Mouse (Mus musculus): ENCODE results near the gene Herc4. TPM values are rescaled to one million over a fixed set of nuclear protein-coding genes. Genes with fewer than 3 reads are reported as not detected.

Gene Herc4
- polyA plus RNA-seq, 1 experiment from 2014 or later, result 39.7 TPM

DNA sequence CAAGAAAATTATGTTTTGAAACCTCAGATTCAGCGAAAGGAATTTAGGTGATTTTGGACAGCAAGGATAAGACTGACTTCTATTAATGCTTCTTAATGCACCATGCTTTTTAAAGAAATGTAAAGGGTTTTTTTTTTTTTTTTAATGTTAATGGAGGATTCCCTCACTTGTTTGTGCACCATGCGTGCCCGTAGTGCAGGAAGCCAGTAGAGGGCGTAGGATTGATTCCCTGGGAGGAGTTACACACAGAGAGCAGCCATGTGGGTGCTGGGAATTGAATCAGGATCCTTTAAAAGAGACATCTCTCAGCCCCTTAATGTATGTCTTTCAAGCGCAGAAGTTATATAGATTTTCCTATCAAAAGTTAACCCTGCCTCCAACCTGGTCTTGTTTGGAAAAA, 1.1 kb downstream of the Herc4 start:
- Histone ChIP-seq H3K36me3 (ENCODE audit: insufficient read depth, low read length) (peaks cover 5% of the 10 kb centered on the region; the same call in 1 of the 2 replicates), H3K9ac (replicated peaks; ENCODE audit: low read length) (peak overlapping the region; percentile 97), H3K4me2 (replicated peaks; ENCODE audit: low read depth, low read length) (peak overlapping the region; percentile 63), H3K27me3 (ENCODE audit: insufficient read depth, low read length) (no peaks in the 10 kb centered on the region), H3K9me3 (ENCODE audit: low read length) (no peaks in the 10 kb centered on the region), H3K4me1 (ENCODE audit: insufficient read depth, low read length) (peaks cover 17% of the 10 kb centered on the region), H3K4me3 (ENCODE audit: low read length) (peak overlapping the region; percentile 95), H3K27ac (ENCODE audit: low read length) (peak overlapping the region; percentile 99)
- no peak for ATAC-seq (ENCODE audit: low FRiP score, low TSS enrichment)
- WGBS, result 15% methylated on average over 5 of the region's 5 CpGs

DNA sequence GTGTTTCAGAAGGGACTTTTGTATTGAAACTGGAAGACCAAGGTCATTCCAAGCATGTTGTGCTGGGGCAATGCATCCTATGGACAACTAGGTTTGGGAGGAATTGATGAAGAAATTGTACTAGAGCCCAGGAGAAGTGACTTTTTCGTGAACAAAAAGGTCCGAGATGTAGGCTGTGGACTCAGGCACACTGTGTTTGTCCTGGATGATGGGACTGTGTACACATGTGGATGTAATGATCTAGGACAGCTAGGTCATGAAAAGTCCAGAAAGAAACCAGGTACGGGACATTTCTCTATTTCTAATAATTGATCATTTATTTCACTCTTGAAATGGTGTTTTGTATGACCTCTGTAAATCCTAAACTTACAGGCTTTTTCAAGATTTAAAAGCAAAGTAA, 2.2 kb downstream of the Herc4 start:
- H3K4me3 ChIP-seq (ENCODE audit: low read length), result no peak overlapping the region
- 92% methylated on average over 3 of the region's 3 CpGs for WGBS
- no peaks in the 10 kb centered on the region for H3K27me3 ChIP-seq (ENCODE audit: insufficient read depth, low read length)
- H3K4me2 ChIP-seq (replicated peaks; ENCODE audit: low read depth, low read length), result no peak overlapping the region
- no peaks in the 10 kb centered on the region for H3K9me3 ChIP-seq (ENCODE audit: low read length)
- no peak overlapping the region for H3K27ac ChIP-seq (ENCODE audit: low read length)
- H3K36me3 ChIP-seq (ENCODE audit: insufficient read depth, low read length), result peaks cover 12% of the 10 kb centered on the region
- H3K9ac ChIP-seq (replicated peaks; ENCODE audit: low read length), result no peak overlapping the region
- ATAC-seq (ENCODE audit: low FRiP score, low TSS enrichment), result no peak
- peaks cover 17% of the 10 kb centered on the region for H3K4me1 ChIP-seq (ENCODE audit: insufficient read depth, low read length)

DNA sequence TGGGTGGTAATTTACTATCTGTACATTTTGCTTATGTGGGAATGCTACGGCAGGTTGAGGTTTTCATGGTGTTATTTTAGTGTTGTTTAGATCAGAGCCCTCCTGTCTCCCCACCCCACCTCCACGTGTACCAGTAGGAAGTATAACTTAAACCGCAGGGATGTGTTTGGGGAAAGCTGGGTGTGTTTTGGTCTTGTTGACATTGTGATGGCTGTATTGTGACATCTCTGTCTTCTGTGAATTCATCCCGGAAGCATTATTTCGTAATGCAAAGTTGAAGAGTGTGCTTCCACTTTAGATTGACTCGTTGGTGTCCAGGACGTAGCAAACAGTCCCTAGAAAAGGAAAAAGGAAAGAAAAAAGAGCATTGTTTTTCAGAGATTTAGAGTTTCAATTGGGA, 3.8 kb downstream of the Herc4 start:
- H3K27ac ChIP-seq (ENCODE audit: low read length), result no peak overlapping the region
- 85% methylated on average over 7 of the region's 7 CpGs for WGBS

DNA sequence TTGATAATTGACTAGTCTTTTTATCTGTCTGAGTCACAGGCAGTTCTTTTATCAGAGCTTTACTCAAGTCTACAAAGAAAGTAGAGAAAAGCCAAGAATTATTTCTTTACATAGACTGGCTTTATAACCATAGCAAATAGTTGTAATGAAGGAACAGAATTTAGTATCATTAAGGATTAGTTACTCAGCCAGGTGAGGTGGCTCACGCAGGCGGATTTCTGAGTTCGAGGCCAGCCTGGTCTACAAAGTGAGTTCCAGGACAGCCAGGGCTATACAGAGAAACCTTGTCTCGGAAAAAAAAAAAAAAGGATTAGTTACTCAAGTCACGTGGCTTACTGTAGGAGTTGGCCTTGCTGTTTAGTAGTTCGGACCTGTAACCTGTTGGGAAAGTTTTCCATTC, 4.8 kb downstream of the Herc4 start:
- 92% methylated on average over 6 of the region's 6 CpGs for WGBS
- Histone ChIP-seq H3K36me3 (ENCODE audit: insufficient read depth, low read length) (peaks cover 19% of the 10 kb centered on the region), H3K4me3 (ENCODE audit: low read length) (no peak overlapping the region), H3K9me3 (ENCODE audit: low read length) (no peaks in the 10 kb centered on the region), H3K27ac (ENCODE audit: low read length) (no peak overlapping the region), H3K4me1 (ENCODE audit: insufficient read depth, low read length) (peaks cover 9% of the 10 kb centered on the region; the same call in 1 of the 2 replicates), H3K27me3 (ENCODE audit: insufficient read depth, low read length) (no peaks in the 10 kb centered on the region), H3K9ac (replicated peaks; ENCODE audit: low read length) (no peak overlapping the region), H3K4me2 (replicated peaks; ENCODE audit: low read depth, low read length) (no peak overlapping the region)
- ATAC-seq (ENCODE audit: low FRiP score, low TSS enrichment), result no peak

More for the DNA sequence above, 3.8 kb downstream of the Herc4 start:
- no peak overlapping the region for H3K4me3 ChIP-seq (ENCODE audit: low read length)
- peaks cover 12% of the 10 kb centered on the region for H3K36me3 ChIP-seq (ENCODE audit: insufficient read depth, low read length)
- no peaks in the 10 kb centered on the region for H3K27me3 ChIP-seq (ENCODE audit: insufficient read depth, low read length)
- no peaks in the 10 kb centered on the region for H3K9me3 ChIP-seq (ENCODE audit: low read length)
- peaks cover 14% of the 10 kb centered on the region for H3K4me1 ChIP-seq (ENCODE audit: insufficient read depth, low read length)
- H3K9ac ChIP-seq (replicated peaks; ENCODE audit: low read length), result no peak overlapping the region
- no peak for ATAC-seq (ENCODE audit: low FRiP score, low TSS enrichment)
- H3K4me2 ChIP-seq (replicated peaks; ENCODE audit: low read depth, low read length), result no peak overlapping the region

DNA sequence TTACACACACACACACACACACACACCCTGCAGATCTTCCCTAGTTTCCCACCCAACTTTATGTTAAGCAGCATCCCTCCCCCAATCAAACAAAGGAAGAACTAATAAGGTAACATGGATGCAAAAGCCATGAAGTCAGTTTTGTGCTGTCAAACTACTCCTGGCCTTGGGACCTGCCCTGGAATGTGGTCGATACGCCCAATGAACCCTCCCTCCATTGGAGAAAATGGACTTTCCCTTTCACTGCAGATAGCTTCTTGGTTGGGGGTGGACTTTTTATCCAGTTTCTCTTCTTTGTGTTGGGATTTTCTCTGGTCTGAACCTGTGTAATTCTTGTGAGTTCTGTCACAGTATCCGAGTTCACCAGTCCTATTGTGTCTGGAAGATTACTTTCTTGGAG, 15.1 kb downstream of the Herc4 start:
- ATAC-seq (ENCODE audit: low FRiP score, low TSS enrichment), result no peak
- WGBS, result 61% methylated on average over 3 of the region's 3 CpGs
- H3K9ac ChIP-seq (replicated peaks; ENCODE audit: low read length), result no peak overlapping the region
- no peaks in the 10 kb centered on the region for H3K9me3 ChIP-seq (ENCODE audit: low read length)
- H3K4me2 ChIP-seq (replicated peaks; ENCODE audit: low read depth, low read length), result no peak overlapping the region
- H3K27ac ChIP-seq (ENCODE audit: low read length), result no peak overlapping the region
- no peak overlapping the region for H3K4me3 ChIP-seq (ENCODE audit: low read length)
- no peaks in the 10 kb centered on the region for H3K36me3 ChIP-seq (ENCODE audit: insufficient read depth, low read length)
- H3K4me1 ChIP-seq (ENCODE audit: insufficient read depth, low read length), result peaks cover 10% of the 10 kb centered on the region; the same call in 1 of the 2 replicates
- no peaks in the 10 kb centered on the region for H3K27me3 ChIP-seq (ENCODE audit: insufficient read depth, low read length)

DNA sequence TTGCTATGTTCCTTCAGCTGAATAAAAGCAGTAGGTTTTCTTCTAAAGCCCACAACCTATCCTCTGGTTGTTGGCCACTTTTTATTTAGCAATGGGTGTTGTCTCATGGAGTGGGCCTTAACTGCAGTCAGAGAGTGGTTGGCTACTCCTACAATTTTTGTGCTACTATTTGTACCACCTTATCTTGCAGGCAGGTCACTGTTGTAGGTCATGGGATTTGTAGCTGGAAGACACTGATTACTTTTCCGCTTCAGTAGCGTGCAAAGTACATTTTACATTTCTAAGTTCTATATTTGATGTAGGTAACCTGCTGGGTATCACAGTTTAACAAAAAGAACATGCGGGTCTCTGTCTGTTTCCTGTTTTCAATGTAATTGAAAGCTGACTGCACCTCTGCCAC, 15.7 kb downstream of the Herc4 start:
- no peak overlapping the region for H3K4me3 ChIP-seq (ENCODE audit: low read length)
- H3K4me1 ChIP-seq (ENCODE audit: insufficient read depth, low read length), result peaks cover 10% of the 10 kb centered on the region; the same call in 1 of the 2 replicates
- peaks cover 2% of the 10 kb centered on the region; the same call in 1 of the 2 replicates for H3K36me3 ChIP-seq (ENCODE audit: insufficient read depth, low read length)
- 0 out of 2 replicates have a peak overlapping the region, but pooled peaks have one; percentile 12 for H3K27ac ChIP-seq (ENCODE audit: low read length)
- WGBS, result 84% methylated on average over 3 of the region's 3 CpGs
- H3K27me3 ChIP-seq (ENCODE audit: insufficient read depth, low read length), result no peaks in the 10 kb centered on the region
- no peaks in the 10 kb centered on the region for H3K9me3 ChIP-seq (ENCODE audit: low read length)
- no peak overlapping the region for H3K4me2 ChIP-seq (replicated peaks; ENCODE audit: low read depth, low read length)
- no peak for ATAC-seq (ENCODE audit: low FRiP score, low TSS enrichment)
- no peak overlapping the region for H3K9ac ChIP-seq (replicated peaks; ENCODE audit: low read length)

DNA sequence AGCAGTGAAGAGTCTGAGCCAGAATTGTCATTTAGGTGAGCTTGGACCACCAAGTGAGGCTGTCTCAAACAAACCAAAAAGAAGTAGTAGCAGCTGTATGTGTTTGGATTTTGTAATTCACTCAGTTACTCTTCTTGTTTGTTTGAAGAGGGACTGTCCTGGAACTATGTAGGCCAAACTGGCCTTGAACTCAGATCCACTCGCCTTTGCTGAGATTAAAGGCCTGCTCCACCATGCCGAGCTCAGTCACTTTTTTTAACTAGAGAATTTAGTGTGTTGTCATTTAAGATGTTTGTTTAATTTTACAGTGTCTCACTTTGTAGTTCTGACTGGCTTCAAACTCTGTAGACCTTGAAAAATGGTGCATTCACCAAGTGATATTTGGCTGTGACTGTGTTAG, 24.3 kb downstream of the Herc4 start:
- no peak overlapping the region for H3K4me3 ChIP-seq (ENCODE audit: low read length)
- no peak overlapping the region for H3K27ac ChIP-seq (ENCODE audit: low read length)
- H3K36me3 ChIP-seq (ENCODE audit: insufficient read depth, low read length), result peaks cover 34% of the 10 kb centered on the region
- H3K9me3 ChIP-seq (ENCODE audit: low read length), result no peaks in the 10 kb centered on the region
- H3K4me2 ChIP-seq (replicated peaks; ENCODE audit: low read depth, low read length), result no peak overlapping the region
- no peaks in the 10 kb centered on the region for H3K4me1 ChIP-seq (ENCODE audit: insufficient read depth, low read length)
- H3K27me3 ChIP-seq (ENCODE audit: insufficient read depth, low read length), result no peaks in the 10 kb centered on the region
- 73% methylated on average over 2 of the region's 2 CpGs for WGBS
- no peak for ATAC-seq (ENCODE audit: low FRiP score, low TSS enrichment)
- H3K9ac ChIP-seq (replicated peaks; ENCODE audit: low read length), result no peak overlapping the region

DNA sequence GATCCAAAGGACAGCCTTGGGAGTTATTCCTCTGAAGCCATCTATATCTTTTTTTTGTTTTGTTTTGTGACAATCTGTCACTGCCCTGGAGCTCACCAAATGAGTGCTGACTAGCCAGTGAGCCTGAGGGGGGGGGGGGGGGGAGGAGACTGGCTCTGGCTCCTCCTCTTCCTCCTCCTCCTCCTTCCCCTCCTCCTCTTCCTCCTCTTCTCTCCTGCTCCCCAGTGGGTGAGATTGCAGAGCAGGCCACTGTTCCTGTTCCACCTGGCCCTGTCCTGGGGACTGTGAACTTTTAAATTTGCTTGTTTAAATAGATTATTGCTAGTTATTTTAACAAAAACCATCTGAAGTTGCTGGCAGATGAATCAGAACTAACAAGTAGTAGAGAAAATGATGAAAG, 28.8 kb downstream of the Herc4 start:
- H3K9me3 ChIP-seq (ENCODE audit: low read length), result no peaks in the 10 kb centered on the region
- no peak overlapping the region for H3K4me3 ChIP-seq (ENCODE audit: low read length)
- no peak overlapping the region for H3K27ac ChIP-seq (ENCODE audit: low read length)
- H3K27me3 ChIP-seq (ENCODE audit: insufficient read depth, low read length), result no peaks in the 10 kb centered on the region
- no peaks in the 10 kb centered on the region for H3K4me1 ChIP-seq (ENCODE audit: insufficient read depth, low read length)
- no peak overlapping the region for H3K9ac ChIP-seq (replicated peaks; ENCODE audit: low read length)
- H3K4me2 ChIP-seq (replicated peaks; ENCODE audit: low read depth, low read length), result no peak overlapping the region
- H3K36me3 ChIP-seq (ENCODE audit: insufficient read depth, low read length), result peaks cover 27% of the 10 kb centered on the region
- ATAC-seq (ENCODE audit: low FRiP score, low TSS enrichment), result no peak

DNA sequence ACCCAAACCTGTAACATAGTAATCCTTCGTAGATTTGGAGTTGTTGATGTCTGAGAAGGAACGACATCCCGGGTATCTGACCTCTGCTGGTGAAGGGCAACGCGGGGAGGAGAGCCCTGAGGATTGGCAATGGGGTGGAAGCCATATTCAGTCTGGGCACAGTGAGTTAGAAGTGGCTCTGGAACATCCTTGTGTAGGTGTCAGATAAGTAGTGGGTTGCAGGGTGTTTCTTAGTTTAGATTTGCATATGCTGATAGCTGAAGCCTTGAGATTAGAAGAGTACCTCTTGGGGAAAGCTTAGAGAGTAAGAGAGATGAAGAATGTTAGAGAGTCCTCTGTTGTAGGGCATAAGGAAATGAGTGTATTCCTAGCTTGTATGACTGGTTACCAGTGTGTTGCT, 29.3 kb downstream of the Herc4 start:
- H3K27ac ChIP-seq (ENCODE audit: low read length), result no peak overlapping the region
- H3K4me1 ChIP-seq (ENCODE audit: insufficient read depth, low read length), result no peaks in the 10 kb centered on the region
- no peak for ATAC-seq (ENCODE audit: low FRiP score, low TSS enrichment)
- peaks cover 31% of the 10 kb centered on the region for H3K36me3 ChIP-seq (ENCODE audit: insufficient read depth, low read length)
- no peak overlapping the region for H3K4me2 ChIP-seq (replicated peaks; ENCODE audit: low read depth, low read length)
- no peaks in the 10 kb centered on the region for H3K27me3 ChIP-seq (ENCODE audit: insufficient read depth, low read length)
- WGBS, result 90% methylated on average over 5 of the region's 5 CpGs
- H3K9me3 ChIP-seq (ENCODE audit: low read length), result no peaks in the 10 kb centered on the region
- H3K9ac ChIP-seq (replicated peaks; ENCODE audit: low read length), result no peak overlapping the region
- H3K4me3 ChIP-seq (ENCODE audit: low read length), result no peak overlapping the region

DNA sequence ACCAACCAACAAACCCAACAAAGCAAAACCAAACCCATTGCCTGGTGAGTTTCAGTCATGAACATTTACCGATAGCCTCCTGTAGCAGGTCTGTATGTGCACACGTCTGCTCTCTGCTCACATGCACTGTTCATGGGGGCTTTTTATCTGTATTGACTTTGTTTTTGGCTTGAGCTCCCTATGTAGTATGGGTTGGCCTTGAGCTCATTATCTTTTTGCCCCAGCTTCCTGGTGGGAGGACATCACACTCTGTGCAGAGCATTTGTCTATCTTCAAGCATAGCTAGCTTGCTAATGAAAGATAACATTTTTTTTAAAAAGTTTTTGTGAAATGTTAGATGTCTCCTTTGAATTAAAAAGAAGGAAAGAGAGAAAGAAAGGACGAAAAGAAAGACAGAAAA, 33.4 kb downstream of the Herc4 start:
- Histone ChIP-seq H3K27me3 (ENCODE audit: insufficient read depth, low read length) (no peaks in the 10 kb centered on the region), H3K4me2 (replicated peaks; ENCODE audit: low read depth, low read length) (no peak overlapping the region), H3K4me3 (ENCODE audit: low read length) (no peak overlapping the region), H3K9me3 (ENCODE audit: low read length) (no peaks in the 10 kb centered on the region), H3K27ac (ENCODE audit: low read length) (no peak overlapping the region), H3K36me3 (ENCODE audit: insufficient read depth, low read length) (peaks cover 25% of the 10 kb centered on the region), H3K9ac (replicated peaks; ENCODE audit: low read length) (no peak overlapping the region), H3K4me1 (ENCODE audit: insufficient read depth, low read length) (no peaks in the 10 kb centered on the region)
- no peak for ATAC-seq (ENCODE audit: low FRiP score, low TSS enrichment)
- WGBS, result 95% methylated on average over 3 of the region's 3 CpGs
